Mouse (Mus musculus): ENCODE results near the gene Nbr1.

GRCm38 (mm10) chr11:101617849-101618248, 65.9 kb downstream of the Nbr1 start:
- no peak for TF ChIP-seq POLR2A (IDR thresholded peaks at IDR 0.05; ENCODE audit: extremely low read depth, insufficient read depth, low read length)
- TF ChIP-seq CTCF (IDR thresholded peaks at IDR 0.05; ENCODE audit: extremely low read depth, insufficient read depth, low read length), result no peak

All from cortical plate, adult 2 months (tissue).